Mouse (Mus musculus) splenic B cell, adult 2 months (primary cell): ENCODE measurements around the gene 1700030J22Rik.

Experiments
- DNase-seq: peaks from one replicate; pipeline ENCODE4 v3.0.0-alpha.2; 2011; ENCODE audit warnings: low read depth, low spot score
- H3K27me3 ChIP-seq: 2 replicates; pipeline ENCODE4 v1.6.1; 2012; ENCODE audit warnings: mild to moderate bottlenecking, low read length, moderate library complexity, mixed read lengths; ENCODE audit not compliant: control insufficient read depth, poor library complexity, insufficient read depth, severe bottlenecking
- H3K36me3 ChIP-seq: 2 replicates; pipeline ENCODE4 v1.6.1; 2012; ENCODE audit warnings: mild to moderate bottlenecking, low read length, moderate library complexity, mixed read lengths; ENCODE audit not compliant: control insufficient read depth, poor library complexity, insufficient read depth, severe bottlenecking

1700030J22Rik gene

GRCm38 (mm10) chr8:116943161-116943554 is 35.6 kb downstream of the 1700030J22Rik start, which contains the start of gene Atmin:
Atmin (plus strand) TSS chr8:116943393.
- DNase-seq, result peak; percentile 91
- Histone ChIP-seq H3K27me3 (no peaks in the 10 kb centered on the region), H3K36me3 (no peaks in the 10 kb centered on the region)

DNA sequence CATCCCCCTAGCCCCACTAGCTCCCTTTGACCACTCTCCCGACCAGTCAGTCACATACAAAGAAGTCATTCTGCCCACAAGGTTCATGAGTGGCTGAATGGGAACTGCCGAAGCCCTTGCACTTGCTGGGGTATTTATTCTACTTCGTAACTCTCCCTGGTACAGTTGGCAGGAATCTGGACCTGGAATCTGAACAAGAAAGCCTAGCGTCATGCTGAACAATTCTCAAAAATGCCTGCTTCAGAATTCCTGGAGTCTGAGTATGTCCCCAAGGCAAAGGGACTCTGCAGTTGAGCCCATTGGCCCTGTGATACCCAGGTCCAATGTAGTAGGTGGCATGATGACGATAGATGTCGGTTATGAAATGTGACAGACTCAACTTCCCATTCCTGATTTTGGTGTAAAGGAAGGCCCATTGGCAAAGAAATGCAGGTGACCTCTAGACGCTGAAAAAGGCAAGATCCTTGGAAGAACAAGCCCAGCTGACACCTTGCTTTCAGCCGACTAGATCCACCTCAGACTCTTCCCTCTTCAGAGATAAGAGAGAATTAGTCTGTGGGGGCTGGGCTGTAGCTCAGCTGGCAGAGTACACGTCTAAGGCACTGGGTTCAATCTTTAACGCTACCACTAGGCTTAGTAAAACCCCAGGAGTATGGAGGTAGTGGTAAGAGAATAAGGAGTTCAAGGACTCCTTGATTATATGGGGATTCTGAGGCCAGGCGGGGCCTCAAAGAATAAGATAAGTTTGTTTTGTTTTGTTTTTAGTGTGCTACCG is 36.3 kb downstream of the 1700030J22Rik start:
- Histone ChIP-seq H3K36me3 (no peaks in the 10 kb centered on the region), H3K27me3 (no peaks in the 10 kb centered on the region)
- DNase-seq, result no peak

- no peak for DNase-seq
- no peaks in the 10 kb centered on the region for H3K27me3 ChIP-seq
- no peaks in the 10 kb centered on the region for H3K36me3 ChIP-seq
Measured at GRCm38 (mm10) chr8:116935506-116935905, 43.3 kb downstream of the 1700030J22Rik start.

DNA sequence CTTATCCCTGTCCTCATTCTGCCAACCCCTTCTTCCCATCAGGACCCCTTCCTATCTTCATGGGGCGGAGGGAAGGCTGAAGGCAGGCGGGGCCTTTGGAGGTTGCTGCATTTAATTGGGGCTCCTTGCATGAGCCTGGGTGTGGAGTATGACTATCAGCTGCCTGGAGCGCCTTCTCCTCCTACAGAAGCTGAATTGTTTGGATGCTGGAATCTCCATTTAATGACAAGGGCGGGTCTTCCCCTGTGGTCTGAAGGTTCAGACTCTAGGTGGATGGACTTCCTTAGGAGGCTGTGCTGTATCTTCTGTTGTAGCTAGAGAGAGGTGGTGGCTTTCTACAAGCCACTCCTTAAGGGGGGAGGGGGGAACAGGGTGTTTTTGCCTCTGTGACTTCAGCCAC is 43.8 kb downstream of the 1700030J22Rik start:
- Histone ChIP-seq H3K27me3 (no peaks in the 10 kb centered on the region), H3K36me3 (no peaks in the 10 kb centered on the region)
- no peak for DNase-seq

- no peaks in the 10 kb centered on the region for H3K27me3 ChIP-seq
- DNase-seq, result no peak
- no peaks in the 10 kb centered on the region for H3K36me3 ChIP-seq
Measured at GRCm38 (mm10) chr8:116928588-116928987, 50.2 kb downstream of the 1700030J22Rik start.

GRCm38 (mm10) chr8:116927880-116928279 is 50.9 kb downstream of the 1700030J22Rik start:
- Histone ChIP-seq H3K27me3 (no peaks in the 10 kb centered on the region), H3K36me3 (no peaks in the 10 kb centered on the region)
- peak; percentile 73 for DNase-seq

DNA sequence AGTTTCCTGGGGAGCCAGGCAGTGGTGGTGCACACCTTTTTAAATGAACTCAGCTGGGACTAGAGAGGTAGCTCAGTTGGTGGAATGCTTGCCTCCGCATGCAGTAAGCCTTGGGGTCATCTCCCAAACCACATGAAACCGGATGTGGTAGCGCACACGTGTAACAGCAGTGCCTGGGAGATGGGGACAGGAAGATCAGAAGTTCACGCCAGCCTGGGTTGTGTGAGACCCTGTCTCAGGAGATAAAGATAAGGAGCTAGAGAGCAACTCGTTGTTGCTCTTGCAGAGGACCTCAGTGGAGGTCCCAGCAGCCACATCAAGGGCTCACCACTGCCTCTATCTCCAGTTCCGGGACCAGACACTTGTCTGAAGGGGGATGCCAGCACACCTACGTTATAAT is 55.2 kb downstream of the 1700030J22Rik start:
- Histone ChIP-seq H3K27me3 (no peaks in the 10 kb centered on the region), H3K36me3 (no peaks in the 10 kb centered on the region)
- no peak for DNase-seq

GRCm38 (mm10) chr8:116922060-116922757 is 56.5 kb downstream of the 1700030J22Rik start:
- H3K27me3 ChIP-seq, result no peaks in the 10 kb centered on the region
- no peak for DNase-seq
- no peaks in the 10 kb centered on the region for H3K36me3 ChIP-seq

GRCm38 (mm10) chr8:116921337-116922059 is 57.3 kb downstream of the 1700030J22Rik start, which contains the start of the genes Cmc2 and Cenpn:
Cmc2 (minus strand) TSS chr8:116921455.
Cenpn (plus strand) TSS chr8:116921730.
- no peaks in the 10 kb centered on the region for H3K27me3 ChIP-seq
- peak; percentile 98 for DNase-seq

GRCm38 (mm10) chr8:116921005-116921336 is 57.8 kb downstream of the 1700030J22Rik start:
- no peaks in the 10 kb centered on the region for H3K27me3 ChIP-seq
- no peak for DNase-seq
- no peaks in the 10 kb centered on the region for H3K36me3 ChIP-seq

More at GRCm38 (mm10) chr8:116921337-116922059, 57.3 kb downstream of the 1700030J22Rik start, which contains the start of the genes Cmc2 and Cenpn:
- H3K36me3 ChIP-seq, result no peaks in the 10 kb centered on the region
